Mouse (Mus musculus) Patski (cell line): ENCODE results near the gene Tmem106a. TPM values are rescaled to one million over a fixed set of nuclear protein-coding genes. Genes with fewer than 3 reads are reported as not detected.
"Not testable (repeated sequence)": the region's sequence is repeated elsewhere in the genome, so short reads cannot be mapped to it uniquely, and the experiment has no call there.

Experiments used
- ATAC-seq: fragments of 100-300 bp; one replicate; pipeline ENCODE4 v1.8.0; 2021
- CTCF ChIA-PET: fragments of 350-600 bp; sonication (Branson Sonifier 250); formaldehyde crosslinking; loops from one replicate; lab custom pipeline; 2022; ENCODE audit warnings: inconsistent platforms; lab: Charles Lee
- POLR2A ChIA-PET: fragments of 350-600 bp; sonication (Branson Sonifier 250); formaldehyde crosslinking; loops from one replicate; lab custom pipeline; 2022; ENCODE audit warnings: antibody characterized with exemption, inconsistent platforms; lab: Charles Lee
- DNase-seq: peaks from one replicate; pipeline ENCODE4 v3.0.0-alpha.2; 2011; ENCODE audit warnings: low read depth, low spot score
- H3K27me3 ChIP-seq: fragments of 371-371 bp; one replicate; pipeline ENCODE4 v1.5.1; 2021
- CTCF ChIP-seq: fragments of 100-300 bp; IDR thresholded peaks from one replicate; pipeline ENCODE4 v1.5.1; 2021
- in situ Hi-C: fragments of 300-500 bp; cut with MboI; formaldehyde crosslinking; loops from 3 replicates; pipeline ENCODE4 v1.11.1; 2018; ENCODE audit warnings: low pct_unique_long_range_greater_than_20kb, mixed read lengths
- polyA plus RNA-seq: library from polyadenylated mRNA; unstranded; gene quantifications from one replicate; pipeline ENCODE4 v1.2.3, GENCODE M21; 2021

Tmem106a gene
- polyA plus RNA-seq, 1 experiment from 2014 or later = 12.5 TPM

GRCm38 (mm10) chr11:101589989-101590624 is 8.1 kb downstream of the Tmem106a start:
- in situ Hi-C loops = no loop called here
- no peak for TF ChIP-seq CTCF
- DNase-seq (no peak), ATAC-seq (no peak)
- CTCF ChIA-PET = no interaction called here
- POLR2A ChIA-PET = no interaction called here
- H3K27me3 ChIP-seq = no peaks in the 10 kb centered on the region

GRCm38 (mm10) chr11:101599156-101599555 is 17.1 kb downstream of the Tmem106a start, which contains the start of gene Gm11634:
Gm11634 (minus strand) TSS chr11:101599256.
- CTCF ChIA-PET = no interaction called here
- no peak for ATAC-seq
- no peak for DNase-seq
- no peak for TF ChIP-seq CTCF
- POLR2A ChIA-PET = no interaction called here
- in situ Hi-C loops = no loop called here
- H3K27me3 ChIP-seq = peaks cover 17% of the 10 kb centered on the region

- CTCF ChIA-PET = interaction anchor here (1.2 kb wide), 1 partner anchor 17 kb away, joined by 3 read pairs; no protein-coding TSS in a partner anchor
- no peak for ATAC-seq
Observed at GRCm38 (mm10) chr11:101602491-101602890, 20.4 kb downstream of the Tmem106a start.

GRCm38 (mm10) chr11:101604116-101604515 is 22.1 kb downstream of the Tmem106a start:
- H3K27me3 ChIP-seq = peaks cover 16% of the 10 kb centered on the region
- ATAC-seq (no peak), DNase-seq (no peak)
- TF ChIP-seq CTCF = no peak
- in situ Hi-C loops = no loop called here
- CTCF ChIA-PET = interaction anchor here (0.5 kb wide), 1 partner anchor 187 kb away, joined by 3 read pairs; no protein-coding TSS in a partner anchor
- POLR2A ChIA-PET = no interaction called here

More at GRCm38 (mm10) chr11:101602491-101602890, 20.4 kb downstream of the Tmem106a start:
- DNase-seq = no peak
- peaks cover 20% of the 10 kb centered on the region for H3K27me3 ChIP-seq
- in situ Hi-C loops = no loop called here
- POLR2A ChIA-PET = no interaction called here
- TF ChIP-seq CTCF = no peak

GRCm38 (mm10) chr11:101604531-101605453 is 22.8 kb downstream of the Tmem106a start:
- DNase-seq, CTCF ChIA-PET, ATAC-seq, POLR2A ChIA-PET, in situ Hi-C loops: not testable (repeated sequence)
- H3K27me3 ChIP-seq = peaks cover 12% of the 10 kb centered on the region

- DNase-seq, in situ Hi-C loops, H3K27me3 ChIP-seq, ATAC-seq, CTCF ChIA-PET: not testable (repeated sequence)
- POLR2A ChIA-PET = interaction anchor here (1.0 kb wide), 1 partner anchor 8 kb away, joined by 4 read pairs; no protein-coding TSS in a partner anchor
Observed at GRCm38 (mm10) chr11:101607134-101607533, 25.1 kb downstream of the Tmem106a start.

- ATAC-seq (no peak), DNase-seq (no peak)
- CTCF ChIA-PET = no interaction called here
- peaks cover 6% of the 10 kb centered on the region for H3K27me3 ChIP-seq
- TF ChIP-seq CTCF = no peak
- POLR2A ChIA-PET = no interaction called here
- in situ Hi-C loops = no loop called here
Observed at GRCm38 (mm10) chr11:101610445-101610844, 28.4 kb downstream of the Tmem106a start.

- TF ChIP-seq CTCF = no peak
- ChIA-PET POLR2A (no interaction called here), CTCF (no interaction called here)
- in situ Hi-C loops = no loop called here
- ATAC-seq = no peak
- H3K27me3 ChIP-seq = peaks cover 6% of the 10 kb centered on the region
- DNase-seq = no peak
Observed at GRCm38 (mm10) chr11:101613596-101613995, 31.6 kb downstream of the Tmem106a start.

- in situ Hi-C loops = no loop called here
- POLR2A ChIA-PET = no interaction called here
- CTCF ChIA-PET = no interaction called here
Observed at GRCm38 (mm10) chr11:101614116-101614515, 32.1 kb downstream of the Tmem106a start.

GRCm38 (mm10) chr11:101615380-101615779 is 33.3 kb downstream of the Tmem106a start:
- no peak for TF ChIP-seq CTCF
- DNase-seq = no peak
- ATAC-seq = no peak
- in situ Hi-C loops = no loop called here
- ChIA-PET POLR2A (interaction anchor here (0.5 to 0.7 kb wide), 2 partner anchors 9 to 20 kb away, joined by 3 to 4 read pairs; no protein-coding TSS in a partner anchor), CTCF (no interaction called here)
- H3K27me3 ChIP-seq = peaks cover 6% of the 10 kb centered on the region

More at GRCm38 (mm10) chr11:101614116-101614515, 32.1 kb downstream of the Tmem106a start:
- ATAC-seq (no peak), DNase-seq (no peak)
- TF ChIP-seq CTCF = no peak
- H3K27me3 ChIP-seq = peaks cover 6% of the 10 kb centered on the region
